Mouse (Mus musculus): ENCODE data around the gene Flii. TPM values are rescaled to one million over a fixed set of nuclear protein-coding genes. Genes with fewer than 3 reads are reported as not detected.

The Flii gene
- total and polyA plus RNA-seq, 3 experiments = 49.5 to 112 (median 88.6) TPM

DNA sequence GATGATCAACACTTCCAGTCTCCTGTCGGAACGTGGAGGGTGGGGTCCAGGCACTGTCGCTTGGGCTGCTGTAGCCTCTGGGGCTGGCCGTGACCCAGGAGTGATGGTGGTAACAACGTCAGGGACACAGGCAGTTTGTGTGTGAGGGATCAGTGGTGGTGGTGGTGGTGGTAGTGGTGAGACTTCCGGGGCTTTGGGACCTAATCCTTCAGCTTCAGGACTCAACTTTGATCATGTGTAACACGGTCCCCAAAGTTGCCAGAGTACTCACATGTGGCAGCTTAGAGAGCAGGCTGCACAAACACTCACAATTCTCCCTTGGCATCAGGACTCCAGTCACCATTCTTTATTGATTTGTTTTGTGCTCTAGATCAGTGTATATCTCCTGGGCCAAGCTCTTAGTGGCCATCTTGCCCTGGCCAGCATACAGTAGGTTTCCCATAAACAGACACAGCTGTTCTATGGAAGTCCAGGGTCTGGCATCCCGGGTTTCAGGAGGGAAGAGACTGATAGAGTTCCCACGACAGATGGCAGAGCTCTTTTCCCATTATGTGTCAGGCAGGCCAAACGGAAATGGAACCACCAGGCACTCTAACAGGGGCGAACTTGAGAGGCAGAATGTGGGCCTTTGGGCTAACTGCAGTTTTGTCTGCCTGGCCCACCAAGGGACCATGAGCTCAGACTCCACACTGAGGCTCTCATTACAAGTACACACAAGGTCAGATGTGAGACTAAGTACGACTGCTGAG is 503 bp upstream of the Flii start:
- Histone ChIP-seq H3K9me3 (replicated peaks; ENCODE audit: low read length) (no peaks in the 10 kb centered on the region), H3K4me2 (ENCODE audit: insufficient read depth, low read depth, poor library complexity, severe bottlenecking) (peak overlapping the region; percentile 83), H3K79me2 (replicated peaks; ENCODE audit: control insufficient read depth, extremely low read depth, insufficient read depth, poor library complexity, severe bottlenecking) (peaks cover 6% of the 10 kb centered on the region; the same call in 1 of the 2 replicates), H3K4me1 (ENCODE audit: control insufficient read depth in 1 of 2, insufficient read depth in 2 of 2) (peaks cover 15 to 46% of the 10 kb centered on the region in 2 experiments), H3K36me3 (replicated peaks in 1 of 2; ENCODE audit: control insufficient read depth in 1 of 2, insufficient read depth in 1 of 2, low read length in 1 of 2) (peaks cover 39 to 53% of the 10 kb centered on the region in 2 experiments), H3K27ac (ENCODE audit: insufficient read depth, low read depth) (peak overlapping the region; percentile 60), H3K27me3 (replicated peaks) (no peaks in the 10 kb centered on the region), H3K4me3 (replicated peaks in 1 of 3; ENCODE audit: low read depth in 2 of 3, low read length in 2 of 3, poor library complexity in 1 of 3) (peak overlapping the region; percentile 57 to 96 (median 72)), H3K9ac (ENCODE audit: insufficient read depth, low read depth) (peak overlapping the region; percentile 83)
- TF ChIP-seq MXI1 (IDR thresholded peaks at IDR 0.05; ENCODE audit: low read depth, low read length) (peak; percentile 3; the same call in 1 of the 2 replicates), KAT2A (IDR thresholded peaks at IDR 0.05; ENCODE audit: insufficient replicate concordance, low read length) (0 out of 2 replicates have a peak, but pooled peaks have one; percentile 11), HCFC1 (IDR thresholded peaks at IDR 0.05; ENCODE audit: low read depth, low read length) (peak; percentile 10; the same call in 1 of the 2 replicates), CHD1 (IDR thresholded peaks at IDR 0.05; ENCODE audit: low read depth, low read length) (0 out of 2 replicates have a peak, but pooled peaks have one; percentile 25), USF2 (conservative IDR thresholded peaks at IDR 0.05; ENCODE audit: low read depth, low read length) (no peak), BHLHE40 (IDR thresholded peaks at IDR 0.05; ENCODE audit: low read depth, low read length) (0 out of 2 replicates have a peak, but pooled peaks have one; percentile 25), E2F4 (IDR thresholded peaks at IDR 0.05; ENCODE audit: insufficient replicate concordance, low read depth, low read length) (no peak), MAZ (IDR thresholded peaks at IDR 0.05; ENCODE audit: low read depth, low read length) (peak; percentile 35)
- in situ Hi-C loops (cut with MboI; ENCODE audit: low pct_ligation_motif_present, low pct_unique_long_range_greater_than_20kb, low sequenced_read_pairs) = no loop called here
- DNase-seq (ENCODE audit: extremely low read depth) = no peak
- dilution Hi-C loops (cut with MboI; ENCODE audit: extremely low pct_ligation_motif_present, extremely low pct_unique_long_range_greater_than_20kb, low sequenced_read_pairs) = no loop called here

DNA sequence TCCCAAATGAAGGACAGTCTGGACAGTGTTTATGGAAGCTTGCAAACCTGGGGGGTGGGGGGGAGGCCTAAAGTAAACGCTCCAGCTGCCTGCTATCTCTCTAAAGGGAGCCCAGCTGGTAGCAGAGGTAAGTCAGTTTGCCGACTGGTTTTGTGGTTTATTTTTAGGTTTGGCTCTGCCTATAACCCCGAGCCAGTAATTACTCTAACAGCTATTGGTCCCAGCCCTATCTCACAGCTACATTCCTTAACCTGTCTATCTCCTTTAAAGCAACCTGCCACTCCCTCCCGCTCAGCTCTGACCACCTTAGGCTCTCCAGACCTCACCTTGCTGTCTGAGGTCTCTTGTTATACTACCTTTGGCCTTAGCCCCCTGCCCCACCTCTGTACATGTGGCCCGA is 7.8 kb downstream of the Flii start:
- Histone ChIP-seq H3K27me3 (replicated peaks) (no peaks in the 10 kb centered on the region), H3K36me3 (replicated peaks in 1 of 2; ENCODE audit: control insufficient read depth in 1 of 2, insufficient read depth in 1 of 2, low read length in 1 of 2) (peaks cover 91 to 97% of the 10 kb centered on the region in 2 experiments), H3K4me2 (ENCODE audit: insufficient read depth, low read depth, poor library complexity, severe bottlenecking) (no peak overlapping the region), H3K4me1 (ENCODE audit: control insufficient read depth in 1 of 2, insufficient read depth in 2 of 2) (no peaks in the 10 kb centered on the region), H3K4me3 (replicated peaks in 1 of 3; ENCODE audit: low read depth in 2 of 3, low read length in 2 of 3, poor library complexity in 1 of 3) (no peak overlapping the region), H3K79me2 (replicated peaks; ENCODE audit: control insufficient read depth, extremely low read depth, insufficient read depth, poor library complexity, severe bottlenecking) (no peaks in the 10 kb centered on the region), H3K9me3 (replicated peaks; ENCODE audit: low read length) (no peaks in the 10 kb centered on the region), H3K9ac (ENCODE audit: insufficient read depth, low read depth) (no peak overlapping the region), H3K27ac (ENCODE audit: insufficient read depth, low read depth) (no peak overlapping the region)
- in situ Hi-C loops (cut with MboI; ENCODE audit: low pct_ligation_motif_present, low pct_unique_long_range_greater_than_20kb, low sequenced_read_pairs) = no loop called here
- DNase-seq (ENCODE audit: extremely low read depth) = no peak
- dilution Hi-C loops (cut with MboI; ENCODE audit: extremely low pct_ligation_motif_present, extremely low pct_unique_long_range_greater_than_20kb, low sequenced_read_pairs) = no loop called here
- no peak for TF ChIP-seq E2F4 (IDR thresholded peaks at IDR 0.05; ENCODE audit: insufficient replicate concordance, low read depth, low read length)
- no peak for TF ChIP-seq MAZ (IDR thresholded peaks at IDR 0.05; ENCODE audit: low read depth, low read length)
- no peak for TF ChIP-seq JUND (conservative IDR thresholded peaks at IDR 0.05; ENCODE audit: low read depth, low read length)
- no peak for TF ChIP-seq MYC (IDR thresholded peaks at IDR 0.05; ENCODE audit: low read depth, low read length)
- TF ChIP-seq USF1 (IDR thresholded peaks at IDR 0.05; ENCODE audit: low read depth, low read length) = no peak
- TF ChIP-seq MAFK (IDR thresholded peaks at IDR 0.05; ENCODE audit: insufficient replicate concordance, low read length) = no peak
